ENCODE assay signal across 8 mouse cellular contexts in the genomic region with DNA sequence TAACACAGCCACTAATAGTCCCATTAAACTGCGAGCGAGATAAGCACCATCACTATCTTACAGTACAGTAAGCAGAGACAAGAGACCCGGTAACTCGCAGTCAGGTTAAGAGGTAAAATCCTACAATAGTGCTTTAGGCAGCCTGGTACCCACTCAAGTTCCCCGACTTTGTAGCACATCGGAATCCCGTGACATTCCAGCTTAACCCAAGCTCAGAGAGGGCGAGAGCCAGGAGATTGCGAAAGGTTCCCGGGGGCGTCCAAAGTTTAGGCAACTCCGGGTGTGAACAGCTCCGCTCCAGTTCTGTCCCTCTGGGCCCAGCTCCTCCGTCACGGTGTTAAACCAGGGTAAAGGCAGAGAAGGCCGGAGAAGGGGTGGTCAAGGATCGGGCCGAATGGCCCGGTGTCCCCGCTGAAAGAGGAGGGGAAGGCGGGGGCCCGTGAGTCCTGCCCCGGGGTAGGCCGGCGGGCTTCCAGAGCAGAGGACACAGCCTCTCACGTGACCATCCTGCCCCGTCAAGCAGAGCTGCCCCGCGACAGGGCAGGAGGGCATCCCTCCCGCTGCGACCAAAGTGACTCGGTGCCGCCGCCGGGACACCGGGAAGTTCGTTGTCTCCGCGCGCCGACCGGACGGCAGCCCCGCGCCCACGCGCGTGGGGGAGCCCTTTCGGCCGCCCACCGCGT. TPM values are rescaled to one million over a fixed set of nuclear protein-coding genes. Genes with fewer than 3 reads are reported as not detected.
A peak's percentile ranks its signal among the peaks of the same experiment; 100 is the strongest.
DNase-seq lines count a peak whose midpoint lies in the region; ATAC-seq and TF ChIP-seq lines count a peak whose summit lies in the region.

No protein-coding gene starts in this region.

- DNase-seq in 3134 (ENCODE audit: extremely low read depth, insufficient read length, low spot score) (peak; percentile 85), Patski (ENCODE audit: low read depth, low spot score) (peak; percentile 56)
- DNase-seq in gastrocnemius, adult 2 months: peak; percentile 92

- in situ Hi-C loops in Patski (cut with MboI; ENCODE audit: low pct_unique_long_range_greater_than_20kb): no loop called here

- H3K9ac ChIP-seq in hindbrain, embryonic 16.5 days (ENCODE audit: low read depth, low read length): peak overlapping the region; percentile 87
- H3K9ac ChIP-seq in limb, embryonic 15.5 days: peak overlapping the region; percentile 71
- peak overlapping the region; percentile 81 for H3K9ac ChIP-seq in midbrain, embryonic 16.5 days (ENCODE audit: low read depth, low read length)
- peak overlapping the region; percentile 79 for H3K9ac ChIP-seq in stomach, embryonic 14.5 days (replicated peaks; ENCODE audit: low read depth, low read length)

- TF ChIP-seq CTCF in Patski (IDR thresholded peaks at IDR 0.05): no peak
- TF ChIP-seq CTCF in gastrocnemius, adult 2 months (IDR thresholded peaks at IDR 0.05): no peak

- peak overlapping the region; percentile 98 for H3K27ac ChIP-seq in gastrocnemius, adult 2 months
- H3K27ac ChIP-seq in hindbrain, embryonic 16.5 days (ENCODE audit: low read depth, low read length): peak overlapping the region; percentile 84
- H3K27ac ChIP-seq in limb, embryonic 15.5 days: peak overlapping the region; percentile 81
- H3K27ac ChIP-seq in midbrain, embryonic 16.5 days (ENCODE audit: low read length): peak overlapping the region; percentile 82
- peak overlapping the region; percentile 33; the same call in 1 of the 2 replicates for H3K27ac ChIP-seq in stomach, embryonic 14.5 days (ENCODE audit: low read length)

- CTCF ChIA-PET in Patski (lab: Charles Lee): interaction anchor here (0.9 to 1.0 kb wide), 2 partner anchors 17 to 23 kb away, joined by 3 to 4 read pairs; no protein-coding TSS in a partner anchor

- no peaks in the 10 kb centered on the region for H3K27me3 ChIP-seq in Patski
- H3K27me3 ChIP-seq in hindbrain, embryonic 16.5 days (replicated peaks; ENCODE audit: control insufficient read depth, insufficient read depth, low read length): no peaks in the 10 kb centered on the region
- no peaks in the 10 kb centered on the region for H3K27me3 ChIP-seq in limb, embryonic 15.5 days
- no peaks in the 10 kb centered on the region for H3K27me3 ChIP-seq in midbrain, embryonic 16.5 days (ENCODE audit: control insufficient read depth, insufficient read depth, low read depth, low read length)
- H3K27me3 ChIP-seq in stomach, embryonic 14.5 days (ENCODE audit: control insufficient read depth, insufficient read depth, low read length): no peaks in the 10 kb centered on the region

- POLR2A ChIA-PET in Patski (lab: Charles Lee): interaction anchor here (0.5 to 1.1 kb wide), 2 partner anchors 19 to 464 kb away, joined by 3 read pairs; no protein-coding TSS in a partner anchor

- intact Hi-C loops in gastrocnemius, adult 2 months (cut with DNase I): no loop called here

- ATAC-seq in Patski: peak; percentile 56
- peak; percentile 40 for ATAC-seq in common myeloid progenitor, adult 5-6 weeks (replicated peaks; ENCODE audit: low read depth, poor library complexity, severe bottlenecking)
- ATAC-seq in hindbrain, embryonic 16.5 days: peak; percentile 50
- 0 out of 2 replicates have a peak, but pooled peaks have one; percentile 52 for ATAC-seq in limb, embryonic 15.5 days (ENCODE audit: insufficient number of reproducible peaks, low FRiP score, low TSS enrichment, low read depth)
- peak; percentile 63 for ATAC-seq in midbrain, embryonic 16.5 days
- ATAC-seq in stomach, embryonic 14.5 days (ENCODE audit: insufficient number of reproducible peaks, insufficient read depth, low FRiP score, low read depth): peak; percentile 80

- H3K4me2 ChIP-seq in hindbrain, embryonic 16.5 days (ENCODE audit: low read length): peak overlapping the region; percentile 67
- peak overlapping the region; percentile 71 for H3K4me2 ChIP-seq in limb, embryonic 15.5 days
- H3K4me2 ChIP-seq in midbrain, embryonic 16.5 days (ENCODE audit: low read length): peak overlapping the region; percentile 75
- peak overlapping the region; percentile 69 for H3K4me2 ChIP-seq in stomach, embryonic 14.5 days (replicated peaks; ENCODE audit: low read depth, low read length)

- peak overlapping the region; percentile 94 for H3K4me3 ChIP-seq in gastrocnemius, adult 2 months
- peak overlapping the region; percentile 94 for H3K4me3 ChIP-seq in hindbrain, embryonic 16.5 days (ENCODE audit: low read length)
- peak overlapping the region; percentile 88 for H3K4me3 ChIP-seq in limb, embryonic 15.5 days
- peak overlapping the region; percentile 81 for H3K4me3 ChIP-seq in midbrain, embryonic 16.5 days (ENCODE audit: low read depth, low read length)
- H3K4me3 ChIP-seq in stomach, embryonic 14.5 days (ENCODE audit: low read depth, low read length): peak overlapping the region; percentile 91

- H3K36me3 ChIP-seq in hindbrain, embryonic 16.5 days (ENCODE audit: control insufficient read depth, insufficient read depth, low read length): no peaks in the 10 kb centered on the region
- peaks cover 3% of the 10 kb centered on the region; the same call in 1 of the 2 replicates for H3K36me3 ChIP-seq in limb, embryonic 15.5 days
- no peaks in the 10 kb centered on the region for H3K36me3 ChIP-seq in midbrain, embryonic 16.5 days (ENCODE audit: control insufficient read depth, insufficient read depth, low read length)
- H3K36me3 ChIP-seq in stomach, embryonic 14.5 days (ENCODE audit: control insufficient read depth, insufficient read depth, low read length): no peaks in the 10 kb centered on the region

- H3K4me1 ChIP-seq in hindbrain, embryonic 16.5 days (ENCODE audit: control insufficient read depth, insufficient read depth, low read depth, low read length): peaks cover 17% of the 10 kb centered on the region
- H3K4me1 ChIP-seq in limb, embryonic 15.5 days: peaks cover 18% of the 10 kb centered on the region
- H3K4me1 ChIP-seq in midbrain, embryonic 16.5 days (ENCODE audit: control insufficient read depth, insufficient read depth, low read length): peaks cover 12% of the 10 kb centered on the region
- H3K4me1 ChIP-seq in stomach, embryonic 14.5 days (ENCODE audit: control insufficient read depth, insufficient read depth, low read length): peaks cover 10% of the 10 kb centered on the region; the same call in 1 of the 2 replicates

- under 1% methylated on average over 42 of the region's 52 CpGs for WGBS in hindbrain, embryonic 16.5 days
- under 1% methylated on average over 52 of the region's 52 CpGs for WGBS in limb, embryonic 15.5 days
- whole genome bisulfite sequencing in midbrain, embryonic 16.5 days: under 1% methylated on average over 52 of the region's 52 CpGs
- WGBS in stomach, embryonic 14.5 days: under 1% methylated on average over 50 of the region's 52 CpGs

- no peaks in the 10 kb centered on the region for H3K9me3 ChIP-seq in hindbrain, embryonic 16.5 days (ENCODE audit: control insufficient read depth, low read length)
- no peaks in the 10 kb centered on the region for H3K9me3 ChIP-seq in limb, embryonic 15.5 days
- H3K9me3 ChIP-seq in midbrain, embryonic 16.5 days (replicated peaks; ENCODE audit: control insufficient read depth, low read length, poor library complexity, severe bottlenecking): no peaks in the 10 kb centered on the region
- no peaks in the 10 kb centered on the region for H3K9me3 ChIP-seq in stomach, embryonic 14.5 days (ENCODE audit: control insufficient read depth, low read depth, low read length)

RNA-seq across cellular contexts. Expression of a gene that starts 0.6 kb away (rescaled TPM):
- polyA plus RNA-seq in Patski (2021): 155 TPM
- 91.8 and 109 TPM in 2 replicates for total RNA-seq in common myeloid progenitor, adult 5-6 weeks (2017)
- total RNA-seq in gastrocnemius, adult 2 months (2021): 10 to 100 TPM; 55.4 to 67.5 TPM
- 128 and 133 TPM in 2 replicates for polyA plus RNA-seq in hindbrain, embryonic 16.5 days (2015; fragmentation: Nextera tagmentation; extraction: Ambion mirVana)
- polyA plus RNA-seq in limb, embryonic 15.5 days (2015; fragmentation: Nextera tagmentation; extraction: Ambion mirVana): 64.6 and 64.9 TPM in 2 replicates
- 130 and 136 TPM in 2 replicates for polyA plus RNA-seq in midbrain, embryonic 16.5 days (2015; fragmentation: Nextera tagmentation; extraction: Ambion mirVana)
- polyA plus RNA-seq in stomach, embryonic 14.5 days (2014; fragmentation: Nextera tagmentation; extraction: Ambion mirVana): 60.0 and 61.0 TPM in 2 replicates

Comparison
In these comparisons a context has a peak if more than half of its experiments do, and no peak if none do; other contexts are left out.
1. Peak in every context shown above with its lines: DNase-seq, ATAC-seq, H3K4me3 ChIP-seq and H3K27ac ChIP-seq.
2. H3K27ac ChIP-seq: peak in every context shown above with its lines; median percentile 98 in gastrocnemius, adult 2 months; 84 in hindbrain, embryonic 16.5 days; 82 in midbrain, embryonic 16.5 days; 81 in limb, embryonic 15.5 days; 33 in stomach, embryonic 14.5 days.